Mouse (Mus musculus) MEL (cell line): ENCODE measurements around the gene F830045P16Rik. TPM values are rescaled to one million over a fixed set of nuclear protein-coding genes. Genes with fewer than 3 reads are reported as not detected.

Source experiments
- DNase-seq: peaks from one replicate; pipeline ENCODE4 v3.0.0; 2011; ENCODE audit warnings: low read depth, low spot score
- H3K27ac ChIP-seq: 2 replicates; pipeline ENCODE4 v1.5.1; 2012; ENCODE audit warnings: low read depth, mild to moderate bottlenecking, control low read depth, low read length, moderate library complexity; ENCODE audit not compliant: control insufficient read depth
- H3K27me3 ChIP-seq, 2 experiments: fragments of 150-350 bp in 1 of 2; sonication (generic) in 1 of 2; 2 replicates each; pipeline ENCODE4 v1.6.1; 2012; ENCODE audit warnings: low read length in 2 of 2, mild to moderate bottlenecking in 2 of 2, improper control_type of control experiment in 1 of 2, moderate library complexity in 1 of 2; ENCODE audit not compliant: insufficient read depth in 2 of 2, control insufficient read depth in 1 of 2
- H3K36me3 ChIP-seq, 2 experiments: 2 replicates each; pipeline ENCODE4 v1.6.1; 2012 to 2014; ENCODE audit warnings: low read length in 2 of 2, improper control_type of control experiment in 1 of 2, inconsistent platforms in 1 of 2, mild to moderate bottlenecking in 1 of 2; ENCODE audit not compliant: insufficient read depth in 2 of 2, control insufficient read depth in 1 of 2
- H3K4me1 ChIP-seq, 2 experiments: fragments of 150-350 bp in 1 of 2; sonication (generic) in 1 of 2; 2 replicates each; pipeline ENCODE4 v1.6.1; 2012; ENCODE audit warnings: low read length in 2 of 2, improper control_type of control experiment in 1 of 2, mild to moderate bottlenecking in 1 of 2; ENCODE audit not compliant: insufficient read depth in 2 of 2, control insufficient read depth in 1 of 2
- H3K4me3 ChIP-seq, 2 experiments: fragments of 150-350 bp in 1 of 2; sonication (generic) in 1 of 2; 2 replicates each; pipeline ENCODE4 v1.5.1; 2012; ENCODE audit warnings: low read depth in 2 of 2, low read length in 2 of 2, mild to moderate bottlenecking in 2 of 2, moderate library complexity in 2 of 2, control low read depth in 1 of 2, improper control_type of control experiment in 1 of 2; ENCODE audit not compliant: control insufficient read depth in 1 of 2, insufficient read depth in 1 of 2
- H3K79me2 ChIP-seq: 2 replicates; pipeline ENCODE4 v1.6.1; 2012; ENCODE audit warnings: mild to moderate bottlenecking, low read length, moderate library complexity; ENCODE audit not compliant: control insufficient read depth, poor library complexity, insufficient read depth
- H3K9ac ChIP-seq: 2 replicates; pipeline ENCODE4 v1.6.1; 2012; ENCODE audit warnings: low read depth, mild to moderate bottlenecking, control low read depth, low read length, moderate library complexity; ENCODE audit not compliant: control insufficient read depth, poor library complexity, severe bottlenecking
- H3K9me3 ChIP-seq: fragments of 150-350 bp; sonication (generic); replicated peaks from 2 replicates; pipeline ENCODE4 v1.6.1; 2012; ENCODE audit warnings: mild to moderate bottlenecking, low read length, improper control_type of control experiment, moderate library complexity; ENCODE audit not compliant: insufficient read depth
- BHLHE40 ChIP-seq: IDR thresholded peaks from 2 replicates; pipeline ENCODE4 v1.6.1; 2012; ENCODE audit warnings: low read depth, mild to moderate bottlenecking, inconsistent platforms, low read length, improper control_type of control experiment, borderline replicate concordance
- CHD1 ChIP-seq: IDR thresholded peaks from 2 replicates; pipeline ENCODE4 v1.6.1; 2012; ENCODE audit warnings: low read depth, mild to moderate bottlenecking, inconsistent platforms, low read length, improper control_type of control experiment
- CHD2 ChIP-seq: IDR thresholded peaks from 2 replicates; pipeline ENCODE4 v1.6.1; 2011; ENCODE audit warnings: low read length, improper control_type of control experiment
- CTCF ChIP-seq, 3 experiments: IDR thresholded peaks in 2 of 3; conservative IDR thresholded peaks in 1 of 3; 2 replicates each; pipeline ENCODE4 v1.5.1; 2011 to 2012; ENCODE audit warnings: low read length in 3 of 3, low read depth in 2 of 3, mild to moderate bottlenecking in 2 of 3, improper control_type of control experiment in 1 of 3, inconsistent platforms in 1 of 3, mixed read lengths in 1 of 3, moderate library complexity in 1 of 3; ENCODE audit not compliant: control insufficient read depth in 1 of 3, insufficient read depth in 1 of 3, poor library complexity in 1 of 3, severe bottlenecking in 1 of 3
- E2F4 ChIP-seq: IDR thresholded peaks from 2 replicates; pipeline ENCODE4 v1.6.1; 2011; ENCODE audit warnings: low read depth, low read length, improper control_type of control experiment, borderline replicate concordance
- ELF1 ChIP-seq: IDR thresholded peaks from 2 replicates; pipeline ENCODE4 v1.6.1; 2014; ENCODE audit warnings: low read depth, mild to moderate bottlenecking, inconsistent platforms, low read length, improper control_type of control experiment, moderate library complexity
- EP300 ChIP-seq, 2 experiments: IDR thresholded peaks; 2 replicates each; pipeline ENCODE4 v1.6.1; 2011; ENCODE audit warnings: improper control_type of control experiment in 2 of 2, low read length in 2 of 2, low read depth in 1 of 2, mild to moderate bottlenecking in 1 of 2
- ETS1 ChIP-seq: IDR thresholded peaks from 2 replicates; pipeline ENCODE4 v1.6.1; 2012; ENCODE audit warnings: low read depth, mild to moderate bottlenecking, inconsistent platforms, low read length, improper control_type of control experiment, moderate library complexity
- GABPA ChIP-seq: IDR thresholded peaks from 2 replicates; pipeline ENCODE4 v1.6.1; 2012; ENCODE audit warnings: low read depth, mild to moderate bottlenecking, inconsistent platforms, low read length, improper control_type of control experiment, moderate library complexity
- GATA1 ChIP-seq: IDR thresholded peaks from 2 replicates; pipeline ENCODE4 v1.6.1; 2011; ENCODE audit warnings: low read depth, low read length, improper control_type of control experiment
- HCFC1 ChIP-seq: IDR thresholded peaks from 2 replicates; pipeline ENCODE4 v1.6.1; 2012; ENCODE audit warnings: low read depth, mild to moderate bottlenecking, inconsistent platforms, low read length, improper control_type of control experiment, moderate library complexity
- JUND ChIP-seq: IDR thresholded peaks from 2 replicates; pipeline ENCODE4 v1.6.1; 2011; ENCODE audit warnings: low read depth, mild to moderate bottlenecking, improper control_type of control experiment, low read length
- KAT2A ChIP-seq: conservative IDR thresholded peaks from 2 replicates; pipeline ENCODE4 v1.6.1; 2012; ENCODE audit warnings: low read depth, low read length, improper control_type of control experiment, inconsistent platforms
- MAFK ChIP-seq: IDR thresholded peaks from 2 replicates; pipeline ENCODE4 v1.6.1; 2011; ENCODE audit warnings: low read depth, mild to moderate bottlenecking, low read length, improper control_type of control experiment, borderline replicate concordance
- MAX ChIP-seq: IDR thresholded peaks from 2 replicates; pipeline ENCODE4 v1.6.1; 2011; ENCODE audit warnings: low read length, improper control_type of control experiment
- MAZ ChIP-seq: IDR thresholded peaks from 2 replicates; pipeline ENCODE4 v1.6.1; 2012; ENCODE audit warnings: low read depth, mild to moderate bottlenecking, inconsistent platforms, low read length, improper control_type of control experiment
- MXI1 ChIP-seq: IDR thresholded peaks from 2 replicates; pipeline ENCODE4 v1.6.1; 2011; ENCODE audit warnings: mild to moderate bottlenecking, low read depth, low read length, improper control_type of control experiment
- MYB ChIP-seq: IDR thresholded peaks from 2 replicates; pipeline ENCODE4 v1.6.1; 2011; ENCODE audit warnings: mild to moderate bottlenecking, low read depth, low read length, improper control_type of control experiment
- MYC ChIP-seq: IDR thresholded peaks from 2 replicates; pipeline ENCODE4 v1.6.1; 2011; ENCODE audit warnings: low read depth, mild to moderate bottlenecking, low read length, improper control_type of control experiment, moderate library complexity
- NELFE ChIP-seq: IDR thresholded peaks from 2 replicates; pipeline ENCODE4 v1.6.1; 2011; ENCODE audit warnings: low read depth, low read length, improper control_type of control experiment
- NRF1 ChIP-seq: IDR thresholded peaks from 2 replicates; pipeline ENCODE4 v1.6.1; 2014; ENCODE audit warnings: low read depth, mild to moderate bottlenecking, inconsistent platforms, low read length, improper control_type of control experiment, moderate library complexity; ENCODE audit not compliant: poor library complexity, insufficient read depth, severe bottlenecking
- POLR2A ChIP-seq, 2 experiments: IDR thresholded peaks; 2 replicates each; pipeline ENCODE4 v1.6.1; 2011 to 2012; ENCODE audit warnings: low read length in 2 of 2, mild to moderate bottlenecking in 2 of 2, control low read depth in 1 of 2, improper control_type of control experiment in 1 of 2, low read depth in 1 of 2, moderate library complexity in 1 of 2; ENCODE audit not compliant: control insufficient read depth in 1 of 2, insufficient read depth in 1 of 2, poor library complexity in 1 of 2
- POLR2AphosphoS2 ChIP-seq: IDR thresholded peaks from 2 replicates; pipeline ENCODE4 v1.6.1; 2011; ENCODE audit warnings: low read length, improper control_type of control experiment
- POLR2AphosphoS5 ChIP-seq: IDR thresholded peaks from 2 replicates; pipeline ENCODE4 v1.6.1; 2012; ENCODE audit warnings: low read depth, borderline replicate concordance, mild to moderate bottlenecking, inconsistent platforms, low read length, moderate library complexity, mixed read lengths
- RAD21 ChIP-seq: IDR thresholded peaks from 2 replicates; pipeline ENCODE4 v1.6.1; 2011; ENCODE audit warnings: mild to moderate bottlenecking, low read depth, low read length, improper control_type of control experiment
- RCOR1 ChIP-seq: IDR thresholded peaks from 2 replicates; pipeline ENCODE4 v1.6.1; 2012; ENCODE audit warnings: low read depth, mild to moderate bottlenecking, inconsistent platforms, low read length, improper control_type of control experiment
- SIN3A ChIP-seq: IDR thresholded peaks from 2 replicates; pipeline ENCODE4 v1.6.1; 2012; ENCODE audit warnings: low read length, improper control_type of control experiment, inconsistent platforms
- SMC3 ChIP-seq: IDR thresholded peaks from 2 replicates; pipeline ENCODE4 v1.6.1; 2011; ENCODE audit warnings: low read depth, low read length, improper control_type of control experiment
- TAL1 ChIP-seq: IDR thresholded peaks from 2 replicates; pipeline ENCODE4 v1.6.1; 2012; ENCODE audit warnings: mild to moderate bottlenecking, inconsistent platforms, low read length, moderate library complexity, mixed read lengths
- TBP ChIP-seq: IDR thresholded peaks from 2 replicates; pipeline ENCODE4 v1.8.0; 2011; ENCODE audit warnings: low read depth, low read length, improper control_type of control experiment
- TCF12 ChIP-seq: IDR thresholded peaks from 2 replicates; pipeline ENCODE4 v1.6.1; 2014; ENCODE audit warnings: low read depth, mild to moderate bottlenecking, inconsistent platforms, low read length, improper control_type of control experiment, moderate library complexity
- UBTF ChIP-seq: IDR thresholded peaks from 2 replicates; pipeline ENCODE4 v1.6.1; 2012; ENCODE audit warnings: low read depth, mild to moderate bottlenecking, inconsistent platforms, low read length, improper control_type of control experiment, moderate library complexity, borderline replicate concordance; ENCODE audit not compliant: insufficient read depth
- USF1 ChIP-seq: IDR thresholded peaks from 2 replicates; pipeline ENCODE4 v1.6.1; 2014; ENCODE audit warnings: low read depth, mild to moderate bottlenecking, inconsistent platforms, low read length, improper control_type of control experiment, moderate library complexity
- USF2 ChIP-seq, 2 experiments: IDR thresholded peaks; 2 replicates each; pipeline ENCODE4 v1.6.1; 2011 to 2012; ENCODE audit warnings: improper control_type of control experiment in 2 of 2, low read length in 2 of 2, borderline replicate concordance in 1 of 2, inconsistent platforms in 1 of 2, low read depth in 1 of 2, mild to moderate bottlenecking in 1 of 2; ENCODE audit not compliant: insufficient read depth in 1 of 2
- ZC3H11A ChIP-seq: IDR thresholded peaks from 2 replicates; pipeline ENCODE4 v1.6.1; 2012; ENCODE audit warnings: low read depth, mild to moderate bottlenecking, inconsistent platforms, low read length, improper control_type of control experiment
- ZKSCAN1 ChIP-seq: IDR thresholded peaks from 2 replicates; pipeline ENCODE4 v1.6.1; 2012; ENCODE audit warnings: low read depth, mild to moderate bottlenecking, inconsistent platforms, low read length, improper control_type of control experiment, moderate library complexity
- ZMIZ1 ChIP-seq: IDR thresholded peaks from 2 replicates; pipeline ENCODE4 v1.6.1; 2012; ENCODE audit warnings: low read depth, mild to moderate bottlenecking, inconsistent platforms, low read length, improper control_type of control experiment, moderate library complexity
- ZNF384 ChIP-seq: IDR thresholded peaks from 2 replicates; pipeline ENCODE4 v1.6.1; 2012; ENCODE audit warnings: low read depth, mild to moderate bottlenecking, inconsistent platforms, low read length, improper control_type of control experiment
- polyA plus RNA-seq, 2 experiments: library from polyadenylated mRNA; stranded (reverse) in 1 of 2; unstranded in 1 of 2; fragments of >175 nt in 1 of 2; fragments of >200 nt in 1 of 2; gene quantifications; 2 replicates each; pipeline versions ENCODE4 v1.2.1 to v1.2.4; 2012; ENCODE audit warnings: low replicate concordance in 2 of 2, low read depth in 1 of 2; ENCODE audit not compliant: insufficient read length in 2 of 2, insufficient read depth in 1 of 2, missing spikeins in 1 of 2
- total RNA-seq: library from RNA; depleted of rRNA; stranded (reverse); fragments of 300-350 nt; gene quantifications from 2 replicates; pipeline ENCODE4 v1.2.3, GENCODE M21; 2012

The F830045P16Rik gene
- total and polyA plus RNA-seq, 3 experiments: not detected

- no peaks in the 10 kb centered on the region for H3K9me3 ChIP-seq
- peaks cover 4 to 10% of the 10 kb centered on the region in 2 experiments for H3K4me1 ChIP-seq
- no peaks in the 10 kb centered on the region; a peak in 1 of 4 replicates for H3K27me3 ChIP-seq
- DNase-seq: peak; percentile 74
- no peak overlapping the region for H3K27ac ChIP-seq
- no peak overlapping the region for H3K4me3 ChIP-seq
- no peaks in the 10 kb centered on the region for H3K79me2 ChIP-seq
- no peak overlapping the region for H3K9ac ChIP-seq
- H3K36me3 ChIP-seq: peaks cover 0 to 15% of the 10 kb centered on the region in 2 experiments; a peak in 2 of 4 replicates
- peak; percentile 95 for TF ChIP-seq RCOR1
- TF ChIP-seq USF1: no peak
- no peak for TF ChIP-seq POLR2AphosphoS2
- TF ChIP-seq SIN3A: peak; percentile 54; the same call in 1 of the 2 replicates
- 0 out of 2 replicates have a peak, but pooled peaks have one; percentile 9 for TF ChIP-seq BHLHE40
- no peak for TF ChIP-seq USF2 (IDR thresholded peaks at IDR 0.05; ENCODE audit: borderline replicate concordance in 1 of 2, insufficient read depth in 1 of 2, low read depth in 1 of 2, low read length in 2 of 2)
- peak; percentile 85 for TF ChIP-seq TCF12
- TF ChIP-seq MAX: no peak
- TF ChIP-seq TAL1: 0 out of 2 replicates have a peak, but pooled peaks have one; percentile 18
- TF ChIP-seq EP300 (IDR thresholded peaks at IDR 0.05; ENCODE audit: low read depth in 1 of 2, low read length in 2 of 2): peak; percentile 84 to 85
- TF ChIP-seq ZNF384: no peak
- TF ChIP-seq SMC3: no peak
- TF ChIP-seq MYC: no peak
- no peak for TF ChIP-seq JUND
- no peak for TF ChIP-seq NRF1
- no peak for TF ChIP-seq NELFE
- no peak for TF ChIP-seq MYB
- no peak for TF ChIP-seq RAD21
- peak; percentile 85 for TF ChIP-seq TBP
- TF ChIP-seq POLR2AphosphoS5: no peak
- TF ChIP-seq MAZ: 0 out of 2 replicates have a peak, but pooled peaks have one; percentile 28
- TF ChIP-seq CHD1: no peak
- TF ChIP-seq ETS1: peak; percentile 70
- TF ChIP-seq ZMIZ1: no peak
- TF ChIP-seq ZC3H11A: no peak
- no peak for TF ChIP-seq KAT2A
- TF ChIP-seq GABPA: no peak
- TF ChIP-seq MAFK: peak; percentile 62; the same call in 1 of the 2 replicates
- no peak for TF ChIP-seq ZKSCAN1
- TF ChIP-seq UBTF: 0 out of 2 replicates have a peak, but pooled peaks have one; percentile 25
- TF ChIP-seq ELF1: no peak
- no peak for TF ChIP-seq E2F4
- 0 out of 2 replicates have a peak, but pooled peaks have one; percentile 3 for TF ChIP-seq HCFC1
- TF ChIP-seq POLR2A (IDR thresholded peaks at IDR 0.05; ENCODE audit: control insufficient read depth in 1 of 2, insufficient read depth in 1 of 2, low read depth in 1 of 2, low read length in 2 of 2, poor library complexity in 1 of 2): no peak
- peak; percentile 72 for TF ChIP-seq GATA1
- TF ChIP-seq CHD2: no peak
- no peak for TF ChIP-seq CTCF (IDR thresholded peaks at IDR 0.05 in 2 of 3, conservative IDR thresholded peaks at IDR 0.05 in 1 of 3; ENCODE audit: control insufficient read depth in 1 of 3, insufficient read depth in 1 of 3, low read depth in 2 of 3, low read length in 3 of 3, poor library complexity in 1 of 3, severe bottlenecking in 1 of 3)
- TF ChIP-seq MXI1: no peak
Measured at GRCm38 (mm10) chr2:129483150-129483549, 53.3 kb downstream of the F830045P16Rik start.
